Mouse (Mus musculus): Measurements from ENCODE around the gene Gm21961.

Gene Gm21961

GRCm38 (mm10) chr15:65014804-65015203 is at the start of gene Gm21961:
Gene Gm21961 (minus strand): TSS chr15:65014904.
- no peak for DNase-seq (ENCODE audit: low spot score)

GRCm38 (mm10) chr15:65041999-65042398 is 27.3 kb upstream of the Gm21961 start:
- no peak for DNase-seq (ENCODE audit: low spot score)

GRCm38 (mm10) chr15:65039216-65039615 is 24.5 kb upstream of the Gm21961 start:
- peak; percentile 4 for DNase-seq (ENCODE audit: low spot score)

- no peak for DNase-seq (ENCODE audit: low spot score)
Observed at GRCm38 (mm10) chr15:65017971-65018370, 3.3 kb upstream of the Gm21961 start.

- DNase-seq (ENCODE audit: low spot score), result no peak
Observed at GRCm38 (mm10) chr15:65006177-65006576, 8.5 kb downstream of the Gm21961 start.

- no peak for DNase-seq (ENCODE audit: low spot score)
Observed at GRCm38 (mm10) chr15:64994498-64994897, 20.2 kb downstream of the Gm21961 start.

- DNase-seq (ENCODE audit: low spot score), result no peak
Observed at GRCm38 (mm10) chr15:64979976-64980375, 34.7 kb downstream of the Gm21961 start.

- no peak for DNase-seq (ENCODE audit: low spot score)
Observed at GRCm38 (mm10) chr15:64976044-64976805, 38.5 kb downstream of the Gm21961 start.

All from testis, postnatal 14 days (tissue).